Mouse (Mus musculus): Measurements from ENCODE around the gene Higd2a. TPM values are rescaled to one million over a fixed set of nuclear protein-coding genes. Genes with fewer than 3 reads are reported as not detected.

Gene Higd2a
- polyA plus RNA-seq, 1 experiment from 2014 or later: 127 TPM

- H3K27me3 ChIP-seq (replicated peaks): no peaks in the 10 kb centered on the region
- 87% methylated on average over 3 of the region's 3 CpGs for WGBS (ENCODE audit: insufficient replicate concordance)
- H3K4me2 ChIP-seq: no peak overlapping the region
- H3K36me3 ChIP-seq: peaks cover 64% of the 10 kb centered on the region
- ATAC-seq: no peak
- no peaks in the 10 kb centered on the region for H3K9me3 ChIP-seq (replicated peaks)
- no peak overlapping the region for H3K4me3 ChIP-seq
- H3K27ac ChIP-seq: no peak overlapping the region
- no peaks in the 10 kb centered on the region; the same call in 1 of the 2 replicates for H3K4me1 ChIP-seq
- H3K9ac ChIP-seq: no peak overlapping the region
Observed at GRCm38 (mm10) chr13:54635011-54635410, 45.0 kb downstream of the Higd2a start.

Small RNA genes within 50 kb of the gene (microRNA-seq; reads per million reads assigned to microRNA genes)
- gene Gm24195: not detected

Other genes starting within 250 kb of the Higd2a start
- 0.45 and 0.52 TPM in 2 replicates for gene Cplx2, start 218.9 kb upstream of the Higd2a start, polyA plus RNA-seq (2016; fragmentation: Nextera tagmentation; extraction: Ambion mirVana)
- gene Thoc3, start 121.4 kb upstream of the Higd2a start, polyA plus RNA-seq (2016; fragmentation: Nextera tagmentation; extraction: Ambion mirVana): 77.6 and 78.0 TPM in 2 replicates
- gene Simc1, start 86.4 kb upstream of the Higd2a start, polyA plus RNA-seq (2016; fragmentation: Nextera tagmentation; extraction: Ambion mirVana): 4.0 and 4.3 TPM in 2 replicates
- gene 4833439L19Rik, start 24.8 kb upstream of the Higd2a start, polyA plus RNA-seq (2016; fragmentation: Nextera tagmentation; extraction: Ambion mirVana): 66.8 and 69.3 TPM in 2 replicates
- gene Arl10, start 15.2 kb upstream of the Higd2a start, polyA plus RNA-seq (2016; fragmentation: Nextera tagmentation; extraction: Ambion mirVana): 10.7 and 10.9 TPM in 2 replicates
- 82.4 and 85.5 TPM in 2 replicates for gene Nop16, start 117 bp upstream of the Higd2a start, polyA plus RNA-seq (2016; fragmentation: Nextera tagmentation; extraction: Ambion mirVana)
- gene Cltb, start 21.1 kb downstream of the Higd2a start, polyA plus RNA-seq (2016; fragmentation: Nextera tagmentation; extraction: Ambion mirVana): 51.2 and 52.6 TPM in 2 replicates
- 35.3 and 39.9 TPM in 2 replicates for gene Faf2, start 31.6 kb downstream of the Higd2a start, polyA plus RNA-seq (2016; fragmentation: Nextera tagmentation; extraction: Ambion mirVana)
- 36.8 and 38.4 TPM in 2 replicates for gene Rnf44, start 103.7 kb downstream of the Higd2a start, polyA plus RNA-seq (2016; fragmentation: Nextera tagmentation; extraction: Ambion mirVana)
- 7.7 and 9.9 TPM in 2 replicates for gene Cdhr2, start 111.3 kb downstream of the Higd2a start, polyA plus RNA-seq (2016; fragmentation: Nextera tagmentation; extraction: Ambion mirVana)
- gene Gprin1, start 159.7 kb downstream of the Higd2a start, polyA plus RNA-seq (2016; fragmentation: Nextera tagmentation; extraction: Ambion mirVana): 0.23 and 0.35 TPM in 2 replicates
- not detected in 2 replicates for gene Sncb, start 176.4 kb downstream of the Higd2a start, polyA plus RNA-seq (2016; fragmentation: Nextera tagmentation; extraction: Ambion mirVana)
- not detected in 2 replicates for gene Eif4e1b, start 193.8 kb downstream of the Higd2a start, polyA plus RNA-seq (2016; fragmentation: Nextera tagmentation; extraction: Ambion mirVana)
- 1.8 and 2.3 TPM in 2 replicates for gene Tspan17, start 199.2 kb downstream of the Higd2a start, polyA plus RNA-seq (2016; fragmentation: Nextera tagmentation; extraction: Ambion mirVana)

Data from liver, embryonic 12.5 days (tissue).